Mouse (Mus musculus): Measurements from ENCODE around the gene Ncoa1. TPM values are rescaled to one million over a fixed set of nuclear protein-coding genes. Genes with fewer than 3 reads are reported as not detected.

Ncoa1 gene
- 4.7 and 4.9 TPM in 2 replicates for polyA plus RNA-seq (2014; fragmentation: Nextera tagmentation; extraction: Ambion mirVana)

GRCm38 (mm10) chr12:4476832-4477671 is at the start of gene Ncoa1:
Ncoa1 (minus strand) TSS chr12:4477182.
- Histone ChIP-seq H3K27me3 (ENCODE audit: control insufficient read depth, insufficient read depth, low read length) (peaks cover 8% of the 10 kb centered on the region), H3K4me1 (ENCODE audit: control insufficient read depth, insufficient read depth, low read length) (peaks cover 8% of the 10 kb centered on the region; the same call in 1 of the 2 replicates), H3K9me3 (ENCODE audit: control insufficient read depth, low read length) (no peaks in the 10 kb centered on the region), H3K9ac (ENCODE audit: low read length) (peak within 1 kb of the TSS; percentile 94), H3K4me2 (peak within 1 kb of the TSS; percentile 88), H3K4me3 (ENCODE audit: low read depth, low read length) (peak within 1 kb of the TSS; percentile 95), H3K27ac (ENCODE audit: low read depth, low read length) (peak within 1 kb of the TSS; percentile 91), H3K36me3 (ENCODE audit: control insufficient read depth, insufficient read depth, low read length) (no peaks in the 10 kb centered on the region)
- ATAC-seq (ENCODE audit: low FRiP score), result peak; percentile 87
- peak; percentile 96 for DNase-seq (ENCODE audit: low spot score, missing footprints)
- WGBS, result 1% methylated on average over 51 of the region's 98 CpGs

GRCm38 (mm10) chr12:4524546-4524945 is 47.6 kb upstream of the Ncoa1 start:
- Histone ChIP-seq H3K27ac (ENCODE audit: low read depth, low read length) (no peak overlapping the region), H3K9ac (ENCODE audit: low read length) (no peak overlapping the region), H3K4me2 (no peak overlapping the region), H3K9me3 (ENCODE audit: control insufficient read depth, low read length) (no peaks in the 10 kb centered on the region), H3K27me3 (ENCODE audit: control insufficient read depth, insufficient read depth, low read length) (no peaks in the 10 kb centered on the region), H3K4me3 (ENCODE audit: low read depth, low read length) (no peak overlapping the region), H3K36me3 (ENCODE audit: control insufficient read depth, insufficient read depth, low read length) (no peaks in the 10 kb centered on the region), H3K4me1 (ENCODE audit: control insufficient read depth, insufficient read depth, low read length) (peaks cover 9% of the 10 kb centered on the region)
- 31% methylated on average over 7 of the region's 7 CpGs for WGBS
- DNase-seq (ENCODE audit: low spot score, missing footprints) (no peak), ATAC-seq (ENCODE audit: low FRiP score) (peak; percentile 26; the same call in 1 of the 2 replicates)

- Histone ChIP-seq H3K9ac (ENCODE audit: low read length) (peak overlapping the region; percentile 34; the same call in 1 of the 2 replicates), H3K4me2 (peak overlapping the region; percentile 27; the same call in 1 of the 2 replicates), H3K27ac (ENCODE audit: low read depth, low read length) (peak overlapping the region; percentile 67), H3K4me1 (ENCODE audit: control insufficient read depth, insufficient read depth, low read length) (peaks cover 9% of the 10 kb centered on the region), H3K9me3 (ENCODE audit: control insufficient read depth, low read length) (no peaks in the 10 kb centered on the region), H3K27me3 (ENCODE audit: control insufficient read depth, insufficient read depth, low read length) (no peaks in the 10 kb centered on the region), H3K4me3 (ENCODE audit: low read depth, low read length) (no peak overlapping the region), H3K36me3 (ENCODE audit: control insufficient read depth, insufficient read depth, low read length) (no peaks in the 10 kb centered on the region)
- DNase-seq (ENCODE audit: low spot score, missing footprints) (peak; percentile 93), ATAC-seq (ENCODE audit: low FRiP score) (peak; percentile 72)
- 24% methylated on average over 9 of the region's 9 CpGs for WGBS
Observed at GRCm38 (mm10) chr12:4523688-4524298, 46.8 kb upstream of the Ncoa1 start.

- H3K9me3 ChIP-seq (ENCODE audit: control insufficient read depth, low read length), result no peaks in the 10 kb centered on the region
- H3K4me3 ChIP-seq (ENCODE audit: low read depth, low read length), result no peak overlapping the region
- DNase-seq (ENCODE audit: low spot score, missing footprints), result peak; percentile 95
- peak overlapping the region; percentile 34 for H3K9ac ChIP-seq (ENCODE audit: low read length)
- peak overlapping the region; percentile 67 for H3K27ac ChIP-seq (ENCODE audit: low read depth, low read length)
- no peaks in the 10 kb centered on the region for H3K36me3 ChIP-seq (ENCODE audit: control insufficient read depth, insufficient read depth, low read length)
- 4% methylated on average over 10 of the region's 10 CpGs for WGBS
- H3K4me2 ChIP-seq, result peak overlapping the region; percentile 27; the same call in 1 of the 2 replicates
- ATAC-seq (ENCODE audit: low FRiP score), result peak; percentile 78
- peaks cover 9% of the 10 kb centered on the region for H3K4me1 ChIP-seq (ENCODE audit: control insufficient read depth, insufficient read depth, low read length)
- H3K27me3 ChIP-seq (ENCODE audit: control insufficient read depth, insufficient read depth, low read length), result no peaks in the 10 kb centered on the region
Observed at GRCm38 (mm10) chr12:4523208-4523607, 46.2 kb upstream of the Ncoa1 start.

GRCm38 (mm10) chr12:4518957-4519356 is 42.0 kb upstream of the Ncoa1 start:
- no peak for DNase-seq (ENCODE audit: low spot score, missing footprints)
- Histone ChIP-seq H3K9ac (ENCODE audit: low read length) (no peak overlapping the region), H3K27ac (ENCODE audit: low read depth, low read length) (no peak overlapping the region), H3K36me3 (ENCODE audit: control insufficient read depth, insufficient read depth, low read length) (no peaks in the 10 kb centered on the region), H3K27me3 (ENCODE audit: control insufficient read depth, insufficient read depth, low read length) (no peaks in the 10 kb centered on the region), H3K9me3 (ENCODE audit: control insufficient read depth, low read length) (no peaks in the 10 kb centered on the region), H3K4me3 (ENCODE audit: low read depth, low read length) (no peak overlapping the region), H3K4me1 (ENCODE audit: control insufficient read depth, insufficient read depth, low read length) (peaks cover 9% of the 10 kb centered on the region), H3K4me2 (no peak overlapping the region)
- no peak for ATAC-seq (ENCODE audit: low FRiP score)
- WGBS, result 87% methylated on average over 11 of the region's 11 CpGs

- Histone ChIP-seq H3K27ac (ENCODE audit: low read depth, low read length) (no peak overlapping the region), H3K36me3 (ENCODE audit: control insufficient read depth, insufficient read depth, low read length) (no peaks in the 10 kb centered on the region), H3K9ac (ENCODE audit: low read length) (no peak overlapping the region), H3K4me2 (peak overlapping the region; percentile 12; the same call in 1 of the 2 replicates), H3K4me1 (ENCODE audit: control insufficient read depth, insufficient read depth, low read length) (peaks cover 3% of the 10 kb centered on the region; the same call in 1 of the 2 replicates), H3K27me3 (ENCODE audit: control insufficient read depth, insufficient read depth, low read length) (no peaks in the 10 kb centered on the region), H3K9me3 (ENCODE audit: control insufficient read depth, low read length) (no peaks in the 10 kb centered on the region), H3K4me3 (ENCODE audit: low read depth, low read length) (no peak overlapping the region)
- DNase-seq (ENCODE audit: low spot score, missing footprints) (peak; percentile 81), ATAC-seq (ENCODE audit: low FRiP score) (no peak)
- 55% methylated on average over 12 of the region's 12 CpGs for WGBS
Observed at GRCm38 (mm10) chr12:4509591-4510061, 32.6 kb upstream of the Ncoa1 start.

- H3K9ac ChIP-seq (ENCODE audit: low read length), result no peak overlapping the region
- WGBS, result 84% methylated on average over 1 of the region's 1 CpGs
- H3K9me3 ChIP-seq (ENCODE audit: control insufficient read depth, low read length), result no peaks in the 10 kb centered on the region
- H3K27me3 ChIP-seq (ENCODE audit: control insufficient read depth, insufficient read depth, low read length), result no peaks in the 10 kb centered on the region
- H3K27ac ChIP-seq (ENCODE audit: low read depth, low read length), result no peak overlapping the region
- ATAC-seq (ENCODE audit: low FRiP score), result no peak
- H3K4me2 ChIP-seq, result no peak overlapping the region
- peak; percentile 45 for DNase-seq (ENCODE audit: low spot score, missing footprints)
- H3K36me3 ChIP-seq (ENCODE audit: control insufficient read depth, insufficient read depth, low read length), result no peaks in the 10 kb centered on the region
- H3K4me3 ChIP-seq (ENCODE audit: low read depth, low read length), result no peak overlapping the region
- peaks cover 6% of the 10 kb centered on the region; the same call in 1 of the 2 replicates for H3K4me1 ChIP-seq (ENCODE audit: control insufficient read depth, insufficient read depth, low read length)
Observed at GRCm38 (mm10) chr12:4508182-4508581, 31.2 kb upstream of the Ncoa1 start.

- H3K9me3 ChIP-seq (ENCODE audit: control insufficient read depth, low read length), result no peaks in the 10 kb centered on the region
Observed at GRCm38 (mm10) chr12:4507461-4507860, 30.5 kb upstream of the Ncoa1 start.

More at GRCm38 (mm10) chr12:4507461-4507860, 30.5 kb upstream of the Ncoa1 start:
- Histone ChIP-seq H3K27me3 (ENCODE audit: control insufficient read depth, insufficient read depth, low read length) (no peaks in the 10 kb centered on the region), H3K4me3 (ENCODE audit: low read depth, low read length) (no peak overlapping the region), H3K4me1 (ENCODE audit: control insufficient read depth, insufficient read depth, low read length) (peaks cover 6% of the 10 kb centered on the region; the same call in 1 of the 2 replicates), H3K4me2 (no peak overlapping the region), H3K27ac (ENCODE audit: low read depth, low read length) (no peak overlapping the region), H3K36me3 (ENCODE audit: control insufficient read depth, insufficient read depth, low read length) (no peaks in the 10 kb centered on the region), H3K9ac (ENCODE audit: low read length) (no peak overlapping the region)
- DNase-seq (ENCODE audit: low spot score, missing footprints) (peak; percentile 69), ATAC-seq (ENCODE audit: low FRiP score) (no peak)
- WGBS, result 18% methylated on average over 6 of the region's 6 CpGs
